23 mouse cellular contexts compared by ENCODE assay signal in genomic region chr2:154521449-154521848, GRCm38 (mm10). TPM values are rescaled to one million over a fixed set of nuclear protein-coding genes. Genes with fewer than 3 reads are reported as not detected.
DNase-seq lines count a peak whose midpoint lies in the region; ATAC-seq and TF ChIP-seq lines count a peak whose summit lies in the region.
"Had no signal": no experiment of that assay in that cellular context is flagged by ENCODE, and none has a peak within 500 bp of the region (broad histone marks: within the 10 kb centered on the region; RNA-seq: fewer than 3 reads in every experiment).

No protein-coding gene starts in this region.

- H3K9ac ChIP-seq in MEL (ENCODE audit: control insufficient read depth, low read depth, low read length, poor library complexity, severe bottlenecking), result no peak overlapping the region
- H3K9ac ChIP-seq: embryonic facial prominence, embryonic 12.5 days had no signal

- H3ac ChIP-seq in C2C12 (ENCODE audit: control insufficient read depth, insufficient read length, low read depth), result no peak overlapping the region
- no peak overlapping the region for H3ac ChIP-seq in myocyte (ENCODE audit: control insufficient read depth, insufficient read length)

- no peaks in the 10 kb centered on the region for H3K79me2 ChIP-seq in C2C12 (ENCODE audit: control insufficient read depth, insufficient read depth)
- no peaks in the 10 kb centered on the region for H3K79me2 ChIP-seq in MEL (ENCODE audit: control insufficient read depth, insufficient read depth, low read length, poor library complexity)
- H3K79me2 ChIP-seq in myocyte (ENCODE audit: control insufficient read depth, insufficient read depth), result no peaks in the 10 kb centered on the region

- no peak for TF ChIP-seq EP300 in MEL (IDR thresholded peaks at IDR 0.05; ENCODE audit: low read depth in 1 of 2, low read length in 2 of 2)

- H3K4me2 ChIP-seq in myocyte (ENCODE audit: low read depth), result no peak overlapping the region
- H3K4me2 ChIP-seq: embryonic facial prominence, embryonic 12.5 days had no signal

- TF ChIP-seq CTCF in C2C12 (IDR thresholded peaks at IDR 0.05; ENCODE audit: control insufficient read depth, insufficient read depth, insufficient read length) (no peak), MEL (IDR thresholded peaks at IDR 0.05 in 2 of 3, conservative IDR thresholded peaks at IDR 0.05 in 1 of 3; ENCODE audit: control insufficient read depth in 1 of 3, insufficient read depth in 1 of 3, low read depth in 2 of 3, low read length in 3 of 3, poor library complexity in 1 of 3, severe bottlenecking in 1 of 3) (no peak)

- H3K4me1 ChIP-seq in MEL (ENCODE audit: control insufficient read depth in 1 of 2, insufficient read depth in 2 of 2, low read length in 2 of 2), result peaks cover 2 to 12% of the 10 kb centered on the region in 2 experiments; a peak in 3 of 4 replicates
- H3K4me1 ChIP-seq: embryonic facial prominence, embryonic 10.5 days; embryonic facial prominence, embryonic 12.5 days had no signal

- H3K27me3 ChIP-seq in C2C12 (ENCODE audit: control insufficient read depth, insufficient read depth, insufficient read length), result no peaks in the 10 kb centered on the region
- no peaks in the 10 kb centered on the region for H3K27me3 ChIP-seq in MEL (ENCODE audit: control insufficient read depth in 1 of 2, insufficient read depth in 2 of 2, low read length in 2 of 2)
- H3K27me3 ChIP-seq in myocyte (ENCODE audit: control insufficient read depth, insufficient read depth, insufficient read length), result no peaks in the 10 kb centered on the region
- H3K27me3 ChIP-seq: CH12.LX; embryonic facial prominence, embryonic 12.5 days; Patski had no signal

- no peak overlapping the region for H3K27ac ChIP-seq in MEL (ENCODE audit: control insufficient read depth, low read depth, low read length)
- H3K27ac ChIP-seq: embryonic facial prominence, embryonic 10.5 days; embryonic facial prominence, embryonic 12.5 days had no signal

- H3K4me3 ChIP-seq in C2C12 (ENCODE audit: insufficient read depth, poor library complexity, severe bottlenecking), result no peak overlapping the region
- no peak overlapping the region for H3K4me3 ChIP-seq in MEL (ENCODE audit: control insufficient read depth in 1 of 2, insufficient read depth in 1 of 2, low read depth in 2 of 2, low read length in 2 of 2)
- no peak overlapping the region for H3K4me3 ChIP-seq in myocyte
- H3K4me3 ChIP-seq: embryonic facial prominence, embryonic 10.5 days; embryonic facial prominence, embryonic 12.5 days had no signal

- no peaks in the 10 kb centered on the region for H3K79me3 ChIP-seq in C2C12 (ENCODE audit: low read depth)

- no peak for DNase-seq in MEL (ENCODE audit: low read depth, low spot score)
- DNase-seq: adrenal gland, adult 2 months; adrenal gland, postnatal 10 days; adrenal gland, postnatal 25 days; cerebellum, adult 11 months; cerebellum, adult 2 months; cerebellum, adult 9-10 months; cerebellum, postnatal 25 days had no signal

- TF ChIP-seq POLR2A in MEL (IDR thresholded peaks at IDR 0.05; ENCODE audit: control insufficient read depth in 1 of 2, insufficient read depth in 1 of 2, low read depth in 1 of 2, low read length in 2 of 2, poor library complexity in 1 of 2) (no peak), myocyte (IDR thresholded peaks at IDR 0.05; ENCODE audit: insufficient read length, low read depth) (no peak)

- H3K9me3 ChIP-seq in MEL (replicated peaks; ENCODE audit: insufficient read depth, low read length), result no peaks in the 10 kb centered on the region
- H3K9me3 ChIP-seq: embryonic facial prominence, embryonic 10.5 days; embryonic facial prominence, embryonic 12.5 days; G1E had no signal

- no peak for ATAC-seq in activated CD4-positive, CD25-positive, alpha-beta regulatory T cell, adult 4 months
- ATAC-seq in megakaryocyte-erythroid progenitor cell, adult 5-6 weeks (replicated peaks; ENCODE audit: low FRiP score, low TSS enrichment, poor library complexity, severe bottlenecking), result no peak
- ATAC-seq: CD4-positive, CD25-positive, alpha-beta regulatory T cell, adult 4 months; forebrain, embryonic 14.5 days; forebrain, embryonic 16.5 days; Patski had no signal

- H3K36me3 ChIP-seq in C2C12 (ENCODE audit: control insufficient read depth, insufficient read depth) (peaks cover 49% of the 10 kb centered on the region), MEL (ENCODE audit: control insufficient read depth in 1 of 2, insufficient read depth in 2 of 2, low read length in 2 of 2) (peaks cover 2 to 19% of the 10 kb centered on the region in 2 experiments), myocyte (ENCODE audit: control insufficient read depth, insufficient read depth) (peaks cover 22% of the 10 kb centered on the region)

- TF ChIP-seq RAD21 in MEL (IDR thresholded peaks at IDR 0.05; ENCODE audit: low read depth, low read length), result no peak

TF ChIP-seq in C2C12, 6 proteins besides CTCF, POLR2A, EP300 and RAD21:
- no peak for TF ChIP-seq FOSL1 (IDR thresholded peaks at IDR 0.05; ENCODE audit: insufficient read depth, low read length, poor library complexity, severe bottlenecking)
- no peak for TF ChIP-seq MYOG (IDR thresholded peaks at IDR 0.05; ENCODE audit: control insufficient read depth, extremely low read depth, insufficient read length)
- no peak for TF ChIP-seq MYOD1 (IDR thresholded peaks at IDR 0.05; ENCODE audit: control insufficient read depth, insufficient read length, low read depth)
- no peak for TF ChIP-seq CEBPB (IDR thresholded peaks at IDR 0.05; ENCODE audit: low read depth)
- no peak for TF ChIP-seq MAX (IDR thresholded peaks at IDR 0.05)
- peak; percentile 67 for TF ChIP-seq USF1 (IDR thresholded peaks at IDR 0.05; ENCODE audit: low read depth)

TF ChIP-seq in MEL, 35 proteins besides CTCF, POLR2A, EP300 and RAD21:
- TF ChIP-seq BHLHE40 (IDR thresholded peaks at IDR 0.05; ENCODE audit: borderline replicate concordance, low read depth, low read length), result peak; percentile 54; the same call in 1 of the 2 replicates
- peak; percentile 79 for TF ChIP-seq USF1 (IDR thresholded peaks at IDR 0.05; ENCODE audit: low read depth, low read length)
- TF ChIP-seq MYB (IDR thresholded peaks at IDR 0.05; ENCODE audit: low read depth, low read length), result no peak
- peak in 1 of 2 experiments; percentile 37; a peak in 1 of 4 replicates for TF ChIP-seq USF2 (IDR thresholded peaks at IDR 0.05; ENCODE audit: borderline replicate concordance in 1 of 2, insufficient read depth in 1 of 2, low read depth in 1 of 2, low read length in 2 of 2)
- no peak for TF ChIP-seq ZNF384 (IDR thresholded peaks at IDR 0.05; ENCODE audit: low read depth, low read length)
TF ChIP-seq in MEL: peak in this region for 3.

TF ChIP-seq in myocyte, 11 proteins besides CTCF, POLR2A, EP300 and RAD21:
- TF ChIP-seq SRF (IDR thresholded peaks at IDR 0.05; ENCODE audit: control insufficient read depth, insufficient read length, low read depth) (no peak), POLR2AphosphoS2 (IDR thresholded peaks at IDR 0.05; ENCODE audit: insufficient read length, low read depth) (no peak), REST (IDR thresholded peaks at IDR 0.05; ENCODE audit: insufficient read depth, insufficient read length) (no peak), E2F4 (IDR thresholded peaks at IDR 0.05; ENCODE audit: insufficient read depth) (no peak), USF1 (IDR thresholded peaks at IDR 0.05; ENCODE audit: low read depth) (peak; percentile 9), MAX (IDR thresholded peaks at IDR 0.05; ENCODE audit: low read depth) (no peak)
TF ChIP-seq in myocyte: peak in this region for 1.

RNA-seq across cellular contexts. Expression of gene 1700003F12Rik, which starts 25.4 kb away (rescaled TPM):
- polyA plus RNA-seq in C2C12 (2012; fragmentation: generic; extraction: Trizol) (6.8 TPM), MEL (2012; ENCODE audit: insufficient read depth in 1 of 2, insufficient read length in 2 of 2, low read depth in 1 of 2, low replicate concordance in 2 of 2, missing spikeins in 1 of 2) (under 1 TPM in 1 of 2 experiments, not detected in 1; 0.72 TPM), myocyte (2012; fragmentation: generic; extraction: Trizol) (22.9 TPM)
- total RNA-seq in MEL (2012; rRNA removed), result 0.26 and 0.42 TPM in 2 replicates
- polyA plus RNA-seq in activated CD4-positive, CD25-positive, alpha-beta regulatory T cell, adult 4 months (2017; shearing (Covaris generic)), result not detected
- total RNA-seq in megakaryocyte-erythroid progenitor cell, adult 5-6 weeks (2014; fragmentation: Nextera tagmentation), result not detected in 2 replicates
- total RNA-seq in megakaryocyte-erythroid progenitor cell, adult 5-6 weeks (2017), result not detected in 2 replicates
- total RNA-seq: adrenal gland, adult 2 months; adrenal gland, postnatal 25 days; G1E had no signal
- polyA plus RNA-seq: CD4-positive, CD25-positive, alpha-beta regulatory T cell, adult 4 months; G1E had no signal

RNA-seq across cellular contexts. Expression of gene Actl10, which starts 30.1 kb away (rescaled TPM):
- polyA plus RNA-seq in C2C12 (2012; fragmentation: generic; extraction: Trizol), result 0.33 TPM
- 0.13 and 0.35 TPM in 2 replicates for total RNA-seq in MEL (2012; rRNA removed)
- polyA plus RNA-seq in MEL (2012; ENCODE audit: insufficient read depth in 1 of 2, insufficient read length in 2 of 2, low read depth in 1 of 2, low replicate concordance in 2 of 2, missing spikeins in 1 of 2), result under 1 TPM in 1 of 2 experiments, not detected in 1; 0.79 TPM
- 0.17 TPM for polyA plus RNA-seq in myocyte (2012; fragmentation: generic; extraction: Trizol)
- not detected for polyA plus RNA-seq in activated CD4-positive, CD25-positive, alpha-beta regulatory T cell, adult 4 months (2017; shearing (Covaris generic))
- total RNA-seq in megakaryocyte-erythroid progenitor cell, adult 5-6 weeks (2014; fragmentation: Nextera tagmentation), result not detected in 2 replicates
- not detected in 2 replicates for total RNA-seq in megakaryocyte-erythroid progenitor cell, adult 5-6 weeks (2017)
- total RNA-seq: adrenal gland, adult 2 months; adrenal gland, postnatal 10 days had no signal
- polyA plus RNA-seq: adrenal gland, adult 2 months; CD4-positive, CD25-positive, alpha-beta regulatory T cell, adult 4 months; cortical plate, adult 2 months; embryonic facial prominence, embryonic 14.5 days; frontal cortex, adult 2 months; G1E; Patski had no signal

RNA-seq across cellular contexts. Expression of gene Necab3, which starts 37.2 kb away (rescaled TPM):
- polyA plus RNA-seq in C2C12 (2012; fragmentation: generic; extraction: Trizol) (0.46 TPM), MEL (2012; ENCODE audit: insufficient read depth in 1 of 2, insufficient read length in 2 of 2, low read depth in 1 of 2, low replicate concordance in 2 of 2, missing spikeins in 1 of 2) (10 to 100 TPM in 1 of 2 experiments, not detected in 1; 12.1 TPM), myocyte (2012; fragmentation: generic; extraction: Trizol) (0.12 TPM)
- 3.8 and 4.0 TPM in 2 replicates for total RNA-seq in MEL (2012; rRNA removed)
- 1 to 10 TPM in 1 of 2 experiments, under 1 TPM in 1; 0.27 to 1.4 TPM for polyA plus RNA-seq in activated CD4-positive, CD25-positive, alpha-beta regulatory T cell, adult 4 months (2017; shearing (Covaris generic))
- total RNA-seq in megakaryocyte-erythroid progenitor cell, adult 5-6 weeks (2014; fragmentation: Nextera tagmentation), result 3.1 and 6.1 TPM in 2 replicates
- 0.09 and 1.8 TPM in 2 replicates for total RNA-seq in megakaryocyte-erythroid progenitor cell, adult 5-6 weeks (2017)

RNA-seq across cellular contexts. Expression of gene E2f1, which starts 48.2 kb away (rescaled TPM):
- polyA plus RNA-seq in C2C12 (2012; fragmentation: generic; extraction: Trizol), result 33.3 TPM
- total RNA-seq in MEL (2012; rRNA removed), result 14.8 and 17.4 TPM in 2 replicates
- 10 to 100 TPM in 1 of 2 experiments, not detected in 1; 41.6 TPM for polyA plus RNA-seq in MEL (2012; ENCODE audit: insufficient read depth in 1 of 2, insufficient read length in 2 of 2, low read depth in 1 of 2, low replicate concordance in 2 of 2, missing spikeins in 1 of 2)
- 11.0 TPM for polyA plus RNA-seq in myocyte (2012; fragmentation: generic; extraction: Trizol)
- 1 to 10 TPM in 1 of 2 experiments, under 1 TPM in 1; 0.91 to 2.3 TPM for polyA plus RNA-seq in activated CD4-positive, CD25-positive, alpha-beta regulatory T cell, adult 4 months (2017; shearing (Covaris generic))
- total RNA-seq in megakaryocyte-erythroid progenitor cell, adult 5-6 weeks (2014; fragmentation: Nextera tagmentation), result 25.3 and 26.1 TPM in 2 replicates
- total RNA-seq in megakaryocyte-erythroid progenitor cell, adult 5-6 weeks (2017), result 7.0 and 7.8 TPM in 2 replicates
